19 mouse cellular contexts compared by ENCODE assay signal in the genomic region with DNA sequence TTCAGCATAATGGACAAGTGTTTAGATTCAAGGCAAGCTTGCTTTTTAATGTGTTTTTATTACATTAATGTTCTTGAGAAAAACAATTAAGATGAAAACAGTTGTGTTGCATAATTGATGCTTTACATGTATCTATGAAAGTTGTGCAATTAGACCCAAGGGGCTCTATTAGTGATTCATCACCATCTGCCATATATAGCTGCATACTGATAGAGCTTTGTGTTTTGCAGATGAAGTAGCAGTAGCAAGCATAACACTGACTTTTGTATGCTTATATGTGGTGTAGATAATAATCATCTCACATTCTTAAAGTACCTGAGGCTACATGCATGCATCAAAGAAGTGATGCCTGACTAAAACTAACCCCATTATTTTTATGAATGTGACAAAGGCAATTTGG.
A peak's percentile ranks its signal among the peaks of the same experiment; 100 is the strongest.
DNase-seq lines count a peak whose midpoint lies in the region; ATAC-seq lines count a peak whose summit lies in the region.
"Had no signal": no experiment of that assay in that cellular context is flagged by ENCODE, and none has a peak within 500 bp of the region (broad histone marks: within the 10 kb centered on the region; RNA-seq: fewer than 3 reads in every experiment).

No protein-coding gene starts in this region.

- H3K36me3 ChIP-seq in hindbrain, embryonic 13.5 days: no peaks in the 10 kb centered on the region
- H3K36me3 ChIP-seq in hindbrain, embryonic 11.5 days (ENCODE audit: control insufficient read depth, insufficient read depth, low read length): no peaks in the 10 kb centered on the region
- H3K36me3 ChIP-seq in midbrain, embryonic 14.5 days (ENCODE audit: control insufficient read depth, insufficient read depth, low read length): no peaks in the 10 kb centered on the region
- H3K36me3 ChIP-seq in midbrain, embryonic 11.5 days (ENCODE audit: control insufficient read depth, insufficient read depth, low read length): no peaks in the 10 kb centered on the region
- H3K36me3 ChIP-seq in neural tube, embryonic 14.5 days (ENCODE audit: control insufficient read depth, insufficient read depth, low read length): no peaks in the 10 kb centered on the region
- H3K36me3 ChIP-seq: forebrain, embryonic 10.5 days had no signal

- DNase-seq in hindbrain, embryonic 11.5 days (ENCODE audit: low spot score): no peak
- peak; percentile 39 for DNase-seq in midbrain, embryonic 14.5 days
- DNase-seq in midbrain, embryonic 11.5 days (ENCODE audit: low spot score, missing footprints): no peak
- DNase-seq in neural tube, embryonic 10.5 days (ENCODE audit: extremely low spot score, low spot score): no peak
- DNase-seq: adrenal gland, adult 8-10 months; adrenal gland, postnatal 25 days; cerebellum, adult 18-20 months; cerebellum, adult 9-10 months; cerebellum, postnatal 14 days; forebrain, postnatal 0 days; gastrocnemius, adult 2 months; gastrocnemius, postnatal 14 days; heart, adult 11 months had no signal

- H3K27ac ChIP-seq in hindbrain, embryonic 13.5 days: no peak overlapping the region
- no peak overlapping the region for H3K27ac ChIP-seq in hindbrain, embryonic 11.5 days (ENCODE audit: low read depth, low read length)
- H3K27ac ChIP-seq in midbrain, embryonic 14.5 days (replicated peaks; ENCODE audit: low read depth, low read length): no peak overlapping the region
- no peak overlapping the region for H3K27ac ChIP-seq in midbrain, embryonic 11.5 days (ENCODE audit: low read depth, low read length)
- H3K27ac ChIP-seq in neural tube, embryonic 14.5 days (ENCODE audit: low read depth, low read length): no peak overlapping the region
- H3K27ac ChIP-seq: forebrain, embryonic 10.5 days; forebrain, embryonic 13.5 days; gastrocnemius, adult 2 months had no signal

- no peak overlapping the region for H3K4me2 ChIP-seq in hindbrain, embryonic 13.5 days
- no peak overlapping the region for H3K4me2 ChIP-seq in hindbrain, embryonic 11.5 days (replicated peaks; ENCODE audit: low read depth, low read length)
- no peak overlapping the region for H3K4me2 ChIP-seq in midbrain, embryonic 14.5 days (ENCODE audit: low read length)
- no peak overlapping the region for H3K4me2 ChIP-seq in midbrain, embryonic 11.5 days
- H3K4me2 ChIP-seq in neural tube, embryonic 14.5 days (ENCODE audit: low read depth, low read length): no peak overlapping the region
- H3K4me2 ChIP-seq: forebrain, embryonic 13.5 days; heart, embryonic 11.5 days had no signal

- peak; percentile 61; the same call in 1 of the 2 replicates for ATAC-seq in hindbrain, embryonic 13.5 days (ENCODE audit: low FRiP score)
- ATAC-seq in hindbrain, embryonic 11.5 days (ENCODE audit: low FRiP score): no peak
- ATAC-seq in midbrain, embryonic 14.5 days (ENCODE audit: low FRiP score, low TSS enrichment): peak; percentile 55; the same call in 1 of the 2 replicates
- no peak for ATAC-seq in midbrain, embryonic 11.5 days (ENCODE audit: low FRiP score)
- peak; percentile 74 for ATAC-seq in neural tube, embryonic 14.5 days (ENCODE audit: low read depth)
- ATAC-seq: activated CD4-positive, CD25-positive, alpha-beta regulatory T cell, adult 4 months; forebrain, embryonic 13.5 days; forebrain, postnatal 0 days had no signal

- H3K9me3 ChIP-seq in hindbrain, embryonic 13.5 days: no peaks in the 10 kb centered on the region
- no peaks in the 10 kb centered on the region for H3K9me3 ChIP-seq in hindbrain, embryonic 11.5 days (ENCODE audit: control insufficient read depth, low read length)
- no peaks in the 10 kb centered on the region for H3K9me3 ChIP-seq in midbrain, embryonic 14.5 days (ENCODE audit: control insufficient read depth, low read length)
- H3K9me3 ChIP-seq in midbrain, embryonic 11.5 days (ENCODE audit: control insufficient read depth, low read length): no peaks in the 10 kb centered on the region
- H3K9me3 ChIP-seq in neural tube, embryonic 14.5 days (ENCODE audit: control insufficient read depth, low read length): no peaks in the 10 kb centered on the region
- H3K9me3 ChIP-seq: forebrain, embryonic 10.5 days; forebrain, embryonic 13.5 days had no signal

- no peaks in the 10 kb centered on the region for H3K27me3 ChIP-seq in hindbrain, embryonic 13.5 days
- H3K27me3 ChIP-seq in hindbrain, embryonic 11.5 days (ENCODE audit: control insufficient read depth, insufficient read depth, low read length): no peaks in the 10 kb centered on the region
- no peaks in the 10 kb centered on the region for H3K27me3 ChIP-seq in midbrain, embryonic 14.5 days (ENCODE audit: control insufficient read depth, insufficient read depth, low read length)
- no peaks in the 10 kb centered on the region for H3K27me3 ChIP-seq in midbrain, embryonic 11.5 days (ENCODE audit: control insufficient read depth, insufficient read depth, low read length)
- no peaks in the 10 kb centered on the region for H3K27me3 ChIP-seq in neural tube, embryonic 14.5 days (ENCODE audit: control insufficient read depth, insufficient read depth, low read length)
- H3K27me3 ChIP-seq: forebrain, embryonic 13.5 days had no signal

- H3K4me3 ChIP-seq in hindbrain, embryonic 13.5 days: no peak overlapping the region
- no peak overlapping the region for H3K4me3 ChIP-seq in hindbrain, embryonic 11.5 days (ENCODE audit: low read depth, low read length)
- no peak overlapping the region for H3K4me3 ChIP-seq in midbrain, embryonic 14.5 days (replicated peaks; ENCODE audit: low read depth, low read length)
- no peak overlapping the region for H3K4me3 ChIP-seq in midbrain, embryonic 11.5 days (ENCODE audit: low read depth, low read length)
- no peak overlapping the region for H3K4me3 ChIP-seq in neural tube, embryonic 14.5 days (ENCODE audit: low read depth, low read length)
- H3K4me3 ChIP-seq: forebrain, embryonic 10.5 days; forebrain, embryonic 13.5 days; gastrocnemius, adult 2 months had no signal

- no peaks in the 10 kb centered on the region for H3K4me1 ChIP-seq in hindbrain, embryonic 13.5 days (replicated peaks)
- no peaks in the 10 kb centered on the region for H3K4me1 ChIP-seq in hindbrain, embryonic 11.5 days (replicated peaks; ENCODE audit: control insufficient read depth, insufficient read depth, low read length)
- no peaks in the 10 kb centered on the region for H3K4me1 ChIP-seq in midbrain, embryonic 14.5 days (ENCODE audit: control insufficient read depth, insufficient read depth, low read length)
- no peaks in the 10 kb centered on the region for H3K4me1 ChIP-seq in midbrain, embryonic 11.5 days (ENCODE audit: control insufficient read depth, insufficient read depth, low read length)
- H3K4me1 ChIP-seq in neural tube, embryonic 14.5 days (ENCODE audit: control insufficient read depth, insufficient read depth, low read length): no peaks in the 10 kb centered on the region
- H3K4me1 ChIP-seq: forebrain, embryonic 10.5 days; forebrain, embryonic 13.5 days had no signal

- H3K9ac ChIP-seq in hindbrain, embryonic 13.5 days: no peak overlapping the region
- no peak overlapping the region for H3K9ac ChIP-seq in hindbrain, embryonic 11.5 days (ENCODE audit: low read depth, low read length)
- no peak overlapping the region for H3K9ac ChIP-seq in midbrain, embryonic 14.5 days (replicated peaks; ENCODE audit: low read length)
- no peak overlapping the region for H3K9ac ChIP-seq in midbrain, embryonic 11.5 days (ENCODE audit: low read length)
- no peak overlapping the region for H3K9ac ChIP-seq in neural tube, embryonic 14.5 days (replicated peaks; ENCODE audit: low read depth, low read length)
- H3K9ac ChIP-seq: forebrain, embryonic 13.5 days; forebrain, postnatal 0 days had no signal

Comparison
In these comparisons a context has a peak if more than half of its experiments do, and no peak if none do; other contexts are left out.
1. ATAC-seq: peak in hindbrain, embryonic 13.5 days (single experiment), midbrain, embryonic 14.5 days (single experiment) and neural tube, embryonic 14.5 days (single experiment); none in hindbrain, embryonic 11.5 days (single experiment) and midbrain, embryonic 11.5 days (single experiment).